Mouse (Mus musculus) erythroblast, adult 5-6 weeks (primary cell): ENCODE results near the gene Rpia. TPM values are rescaled to one million over a fixed set of nuclear protein-coding genes. Genes with fewer than 3 reads are reported as not detected.
"Not testable (repeated sequence)": the region's sequence is repeated elsewhere in the genome, so short reads cannot be mapped to it uniquely, and the experiment has no call there.

Experiments
- ATAC-seq: replicated peaks from 2 replicates; pipeline ENCODE4 v1.8.0; 2016; ENCODE audit warnings: moderate number of reproducible peaks, mild to moderate bottlenecking, moderate TSS enrichment, inconsistent platforms; ENCODE audit not compliant: poor library complexity, low FRiP score, severe bottlenecking
- total RNA-seq, 2 experiments: library from RNA; stranded (forward) in 1 of 2; stranded (reverse) in 1 of 2; fragments of 150-400 nt in 1 of 2; fragments of 200-764, 138-1000 nt in 1 of 2; gene quantifications; 2 replicates each; pipeline versions ENCODE4 v1.2.3 to v1.2.4; 2015 to 2017; ENCODE audit warnings: low replicate concordance in 2 of 2

Rpia gene
- total RNA-seq (2015; ENCODE audit: low replicate concordance) (31.1 and 33.4 TPM in 2 replicates), total RNA-seq (2017; ENCODE audit: low replicate concordance) (42.4 and 55.0 TPM in 2 replicates)

DNA sequence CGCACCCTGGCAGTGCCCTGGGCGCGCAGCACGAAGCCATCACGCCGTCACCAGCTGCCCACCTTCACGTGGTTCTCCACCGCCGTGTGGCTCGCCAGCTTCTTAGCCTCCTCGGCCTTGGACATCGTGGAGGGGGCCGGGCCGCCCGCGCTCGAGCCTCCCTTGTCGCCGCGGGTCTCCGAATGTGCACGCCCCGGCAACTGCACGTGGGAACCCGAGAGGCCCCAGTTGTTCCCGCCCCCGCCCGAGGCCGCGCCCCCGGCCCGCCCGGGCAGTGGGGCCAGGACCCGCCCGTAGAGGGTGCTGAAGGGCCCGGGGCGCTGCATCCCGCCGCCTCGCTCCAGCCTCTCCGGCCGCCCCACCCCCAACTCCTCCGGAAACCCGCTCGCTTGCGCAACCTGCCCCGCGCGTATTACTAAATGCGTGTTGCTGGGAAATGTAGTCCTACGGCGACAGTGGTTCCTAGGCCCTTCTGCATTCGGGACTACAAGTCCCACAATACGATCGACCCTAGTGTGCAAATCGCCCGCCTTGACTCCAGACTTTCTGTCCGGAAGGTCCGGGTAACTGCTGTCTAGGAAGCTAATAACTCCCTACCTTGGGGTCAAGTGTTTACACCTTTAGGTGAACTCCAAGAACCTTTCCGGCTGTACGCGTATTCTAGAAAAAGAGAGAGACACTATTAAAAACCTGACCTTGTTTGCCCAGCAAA lies at the start of gene Rpia:
Gene Rpia (minus strand): TSS at position 409 of the 712 bp plus-strand sequence.
- peak; percentile 87 for ATAC-seq

DNA sequence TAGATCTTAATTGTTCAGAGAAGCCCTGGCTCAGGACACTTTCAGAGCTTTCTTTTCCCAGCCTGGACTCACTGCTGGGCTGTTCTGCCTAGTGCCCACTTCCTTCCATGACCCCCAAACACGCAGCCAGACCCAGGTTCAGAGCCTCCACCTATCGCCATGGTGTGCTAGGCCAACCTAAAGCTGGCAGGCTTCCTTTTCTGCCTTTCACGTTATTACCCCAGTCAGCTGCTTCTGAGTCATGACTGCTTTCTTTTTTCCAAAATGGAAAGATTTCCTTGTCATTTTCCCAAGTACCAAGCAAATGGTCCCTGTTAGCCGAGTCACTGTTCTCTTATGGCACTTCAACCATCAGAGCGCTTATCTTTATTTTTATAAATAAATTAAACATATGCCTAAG lies 48.2 kb upstream of the Rpia start:
- no peak for ATAC-seq

DNA sequence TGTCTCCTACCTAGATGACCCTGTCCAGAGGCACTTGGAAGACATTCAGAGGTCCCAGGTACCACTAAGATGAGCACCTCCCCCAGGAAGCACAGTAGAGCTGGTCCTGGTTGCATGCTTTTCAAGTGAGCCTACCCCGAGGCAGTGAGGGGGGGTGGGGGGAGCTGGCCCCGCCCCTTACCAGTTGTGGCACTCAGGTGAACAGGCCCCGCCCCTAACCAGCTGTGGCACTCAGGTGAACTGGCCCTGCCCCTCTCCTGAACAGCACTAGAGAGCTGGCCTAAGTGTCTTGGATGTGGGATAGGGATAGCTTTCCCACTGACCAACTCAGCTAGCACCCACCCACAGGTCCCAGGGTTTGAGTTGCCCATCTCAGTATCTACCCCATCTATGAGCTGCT lies 46.5 kb upstream of the Rpia start:
- no peak for ATAC-seq

DNA sequence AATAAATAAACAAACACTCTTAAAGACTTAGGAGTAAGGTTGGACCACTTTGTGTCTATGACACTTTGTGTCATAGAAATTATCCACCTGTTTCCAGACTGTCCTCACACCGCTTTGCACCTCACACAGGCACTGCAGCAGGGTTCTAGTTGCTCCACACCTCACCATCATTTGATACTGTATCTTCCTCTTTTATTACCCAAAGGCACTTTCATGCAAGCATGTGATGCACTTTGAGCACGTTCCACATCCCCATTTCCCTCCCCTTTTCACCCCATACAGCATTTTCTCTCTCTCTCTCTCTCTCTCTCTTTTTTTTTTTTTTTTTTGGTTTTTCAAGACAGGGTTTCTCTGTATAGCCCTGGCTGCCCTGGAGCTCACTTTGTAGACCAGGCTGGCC lies 45.3 kb upstream of the Rpia start:
- ATAC-seq, result no peak

DNA sequence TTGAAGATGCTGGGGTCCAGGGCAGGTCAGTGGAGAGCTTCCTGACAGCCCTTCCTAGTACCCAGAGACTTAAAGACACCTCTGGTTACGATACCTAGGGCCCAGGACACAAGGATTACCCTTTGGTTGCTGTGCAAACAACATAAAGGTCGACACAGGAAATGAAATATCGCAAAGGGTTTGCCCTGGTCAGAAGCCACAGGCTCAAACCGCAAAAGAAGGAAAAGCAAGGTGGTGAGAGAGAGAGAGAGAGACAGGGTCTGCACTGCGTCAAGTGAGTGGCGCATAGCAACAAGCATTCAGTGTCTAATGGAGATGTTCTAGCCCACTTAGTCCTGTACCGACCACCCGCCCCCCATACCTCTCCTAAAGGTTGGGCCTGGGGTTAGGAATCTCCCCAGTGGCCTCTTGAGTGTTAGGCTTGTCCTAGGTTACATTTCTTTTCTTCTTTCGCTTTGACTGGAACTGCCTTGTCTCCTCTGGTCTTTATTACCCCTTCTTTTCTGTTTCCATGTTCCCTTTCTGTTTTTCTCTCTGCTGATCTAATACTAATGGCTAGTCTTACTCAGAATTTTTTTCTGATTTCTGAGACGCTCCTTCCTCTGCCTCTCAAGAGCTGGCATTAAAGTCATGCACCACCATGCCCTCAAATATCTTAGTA lies 39.3 kb upstream of the Rpia start:
- no peak for ATAC-seq

DNA sequence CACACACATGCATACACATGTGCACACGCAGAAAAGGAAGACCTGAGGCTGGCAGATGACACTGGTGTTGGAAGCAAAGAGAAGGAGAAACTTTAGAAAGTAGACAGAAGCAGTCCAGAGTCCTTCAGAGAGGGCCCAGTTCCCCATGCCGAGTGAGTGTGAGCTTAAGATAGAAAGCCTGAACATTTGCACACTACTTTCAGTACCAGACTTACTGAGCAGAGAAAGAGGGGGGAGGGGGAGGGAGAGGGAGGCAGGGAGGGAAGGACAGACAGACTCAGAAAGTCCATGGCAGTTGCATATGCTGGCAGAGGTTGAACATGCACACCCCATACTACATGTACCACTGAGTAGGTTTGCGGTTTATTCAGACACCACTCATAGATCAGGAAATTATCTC lies 38.5 kb upstream of the Rpia start:
- no peak for ATAC-seq

DNA sequence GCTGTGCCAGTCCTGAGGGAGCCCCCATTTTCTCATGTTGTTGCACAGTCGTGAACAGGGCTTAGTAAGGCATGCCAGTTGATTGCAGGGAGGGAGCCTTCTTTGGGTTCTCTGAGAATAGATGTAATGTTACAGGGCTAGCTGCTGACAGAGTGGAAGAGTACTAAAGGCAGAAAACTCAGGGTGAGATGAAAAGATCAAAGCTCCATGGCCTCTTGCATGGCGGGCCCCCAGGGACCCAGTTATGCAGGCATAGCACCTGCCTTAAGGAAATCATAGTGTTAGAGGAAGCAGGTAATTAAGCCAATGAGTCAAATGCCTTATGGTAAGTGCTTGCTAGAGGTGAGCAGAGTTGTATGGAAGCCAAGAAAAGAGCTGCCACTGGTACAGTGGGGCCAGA lies 37.4 kb upstream of the Rpia start:
- no peak for ATAC-seq

DNA sequence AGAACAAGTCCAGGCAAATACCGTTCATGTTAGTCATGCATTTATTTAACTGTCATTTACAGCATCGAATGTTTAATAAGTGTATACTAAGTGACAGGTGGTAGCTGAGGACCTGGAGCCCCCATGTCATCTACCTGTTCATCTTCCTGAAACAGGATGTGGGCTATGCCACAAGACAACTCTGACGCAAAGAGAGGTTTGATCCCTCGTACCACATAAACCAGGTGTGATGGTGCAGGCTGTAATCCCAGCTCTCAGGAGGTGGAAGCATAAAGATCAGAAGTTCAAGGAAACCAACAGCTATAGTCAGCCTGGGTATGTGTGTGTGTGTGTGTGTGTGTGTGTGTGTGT lies 32.9 kb upstream of the Rpia start:
- ATAC-seq, result no peak

DNA sequence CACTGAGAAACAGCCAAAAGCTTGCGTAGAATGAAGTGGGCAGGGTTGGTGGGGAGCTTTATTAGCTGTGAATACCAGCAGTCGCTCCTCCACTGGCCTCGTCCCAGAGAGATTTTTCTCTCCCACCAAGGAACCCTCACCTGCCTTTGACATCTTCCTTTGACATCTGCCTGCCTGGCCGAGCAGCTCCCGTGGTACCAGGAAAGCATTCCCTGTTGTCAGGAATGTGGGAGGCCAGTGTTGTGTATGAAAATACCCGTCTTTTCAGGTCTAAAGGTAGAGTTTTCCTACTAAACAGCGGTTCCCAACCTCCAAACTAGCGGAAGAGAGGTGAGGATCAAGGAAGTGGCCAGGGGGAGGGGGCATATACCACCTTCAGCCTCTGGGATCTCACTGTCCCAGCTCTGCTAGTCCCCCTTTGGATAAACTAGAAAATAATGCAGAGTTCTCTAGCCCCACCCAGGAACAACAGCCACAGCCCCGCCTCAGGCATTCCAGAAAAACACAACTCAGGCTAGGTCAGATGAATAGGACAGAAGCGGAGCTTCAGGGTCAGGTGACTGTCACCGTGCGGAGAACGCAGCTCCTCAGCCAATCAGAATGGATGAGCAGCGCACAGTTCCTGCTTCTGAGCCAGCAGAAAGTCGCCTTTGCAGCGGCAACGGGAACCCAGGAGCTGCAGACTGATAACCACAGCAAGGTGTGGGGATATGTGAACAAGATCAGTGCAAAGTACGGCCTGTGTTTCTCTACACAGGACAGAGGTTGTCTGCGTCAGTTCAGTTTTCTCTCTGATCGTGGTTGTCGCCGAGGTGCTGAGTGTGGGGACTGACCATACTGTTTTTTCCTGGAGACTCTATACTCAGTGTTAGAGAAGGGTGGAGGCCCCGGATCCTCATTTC lies 32.3 kb upstream of the Rpia start:
- peak; percentile 98 for ATAC-seq

DNA sequence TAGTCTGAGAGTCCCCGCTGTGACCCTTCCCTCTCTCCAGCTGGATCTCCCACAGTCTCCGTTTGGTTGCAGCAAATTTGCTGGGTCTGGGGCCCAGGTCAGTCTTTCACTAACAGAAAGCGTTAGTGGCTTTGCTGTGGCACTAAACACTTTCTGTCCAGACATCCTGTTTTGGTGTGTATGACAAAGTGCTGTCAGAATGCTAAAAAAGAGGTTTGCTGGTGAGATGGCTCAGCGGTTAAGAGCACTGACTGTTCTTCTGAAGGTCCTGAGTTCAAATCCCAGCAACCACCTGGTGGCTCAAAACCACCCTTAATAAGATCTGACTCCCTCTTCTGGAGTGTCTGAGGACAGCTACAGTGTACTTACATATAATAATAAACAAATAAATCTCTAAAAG lies 31.2 kb upstream of the Rpia start:
- ATAC-seq, result not testable (repeated sequence)

DNA sequence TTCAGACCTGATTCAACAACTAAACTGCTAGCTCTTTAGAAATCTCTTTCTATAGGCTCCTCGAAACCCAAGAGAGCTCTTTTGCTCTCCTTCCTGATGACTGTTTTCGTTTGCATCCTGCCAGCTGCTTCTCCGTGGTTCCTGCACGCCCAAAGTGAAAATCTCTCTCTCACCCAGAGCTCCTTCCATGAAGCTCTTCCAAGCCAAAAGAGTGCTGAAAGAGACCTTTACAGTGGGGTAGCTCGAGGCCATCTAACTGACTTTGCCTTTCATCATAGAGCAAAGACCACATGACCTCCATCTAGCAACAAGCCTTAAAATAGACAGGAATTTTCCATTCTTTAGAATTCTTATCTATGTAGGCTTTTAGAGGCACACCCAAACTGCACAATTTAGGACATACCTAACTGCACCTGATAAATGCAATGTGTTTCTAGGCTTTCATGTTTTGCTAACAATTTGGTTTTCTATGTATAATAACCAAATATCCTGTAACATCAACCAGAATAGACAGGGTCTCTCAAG lies 30.4 kb upstream of the Rpia start:
- no peak for ATAC-seq

DNA sequence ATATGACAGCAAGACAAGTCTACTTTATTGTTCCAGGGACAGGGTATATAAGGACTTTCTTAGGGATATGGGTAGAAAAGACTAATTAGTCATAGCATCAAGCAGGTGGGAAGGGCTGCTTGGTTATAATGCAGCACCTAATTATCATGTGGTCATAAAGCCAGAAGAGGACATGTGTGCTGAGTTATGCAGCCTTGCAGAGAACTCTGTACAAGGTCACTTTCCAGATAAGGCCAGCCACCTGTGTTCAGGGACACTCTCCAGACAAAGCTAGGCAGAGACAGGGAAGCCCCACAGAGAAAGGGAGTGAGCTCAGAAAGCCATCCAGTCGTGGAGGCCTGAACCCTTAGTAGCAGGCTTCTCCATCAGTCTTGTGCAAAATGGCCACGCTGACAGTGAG lies 29.5 kb upstream of the Rpia start:
- ATAC-seq, result no peak

DNA sequence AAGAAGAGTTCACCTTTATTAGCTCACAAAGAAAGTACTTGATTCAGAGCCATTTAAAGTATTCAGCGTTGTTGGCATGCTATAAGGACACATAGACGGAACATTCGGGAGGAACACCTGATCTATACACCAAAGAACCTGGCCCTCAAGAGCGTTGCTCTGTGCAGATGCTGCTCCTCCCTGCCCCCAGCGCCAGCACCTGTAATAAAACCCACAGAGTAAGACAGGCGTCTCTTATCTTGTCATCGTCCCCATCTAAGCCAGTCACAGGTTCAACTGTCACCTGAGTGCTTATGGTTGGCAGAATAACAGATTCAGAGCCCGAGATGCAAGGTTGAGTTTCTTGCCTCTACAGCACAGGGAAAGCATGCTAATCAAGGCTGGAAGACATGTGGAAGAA lies 23.4 kb upstream of the Rpia start:
- no peak for ATAC-seq

DNA sequence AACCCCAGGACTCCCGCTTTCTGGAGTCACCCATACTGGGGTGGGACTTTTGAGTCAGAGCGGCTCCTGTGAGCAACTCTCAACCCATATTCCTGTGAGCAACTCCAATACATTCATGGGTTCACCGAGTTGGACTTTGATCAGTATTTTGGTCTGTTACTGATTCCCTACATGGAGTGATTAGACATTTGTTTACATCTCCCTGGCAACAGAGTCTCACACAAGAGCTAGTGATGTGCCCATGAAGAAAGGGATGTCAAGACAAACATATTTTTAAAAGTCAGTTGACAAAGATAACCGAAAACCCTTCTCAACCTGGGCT lies 22.6 kb upstream of the Rpia start:
- ATAC-seq, result no peak

DNA sequence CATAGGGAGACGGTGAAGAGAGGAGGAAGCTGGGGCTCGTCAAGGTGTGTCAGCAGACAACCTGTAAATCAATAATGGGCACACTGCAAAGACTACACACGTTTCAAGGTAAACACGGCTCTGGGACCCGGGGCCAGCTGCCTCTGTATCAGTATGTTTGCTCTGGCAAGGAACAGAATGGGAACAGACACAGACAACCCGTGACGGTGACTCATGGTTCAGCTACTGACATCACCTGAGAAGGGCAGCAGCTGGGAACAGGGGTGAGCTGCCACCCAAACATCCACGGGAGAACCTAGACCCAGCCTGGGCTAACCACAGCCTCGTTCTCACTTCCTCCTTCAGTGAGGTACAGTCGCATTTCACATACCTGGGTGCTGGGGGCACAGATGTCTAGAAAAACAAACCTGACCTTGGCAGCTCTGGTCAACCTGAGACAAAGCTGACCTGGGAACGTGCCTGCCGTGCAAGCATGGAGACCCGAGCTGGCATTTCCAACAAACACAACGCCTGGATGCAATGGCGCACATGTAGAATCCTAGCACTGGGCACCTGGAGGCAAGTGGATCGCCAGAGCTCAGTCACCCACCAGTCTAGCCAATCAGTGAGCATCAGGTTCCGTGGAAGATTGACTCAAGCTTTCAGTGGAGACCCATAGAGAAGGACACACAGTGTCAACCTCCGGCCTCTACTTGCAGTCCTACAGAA lies 22.0 kb upstream of the Rpia start:
- ATAC-seq, result no peak

DNA sequence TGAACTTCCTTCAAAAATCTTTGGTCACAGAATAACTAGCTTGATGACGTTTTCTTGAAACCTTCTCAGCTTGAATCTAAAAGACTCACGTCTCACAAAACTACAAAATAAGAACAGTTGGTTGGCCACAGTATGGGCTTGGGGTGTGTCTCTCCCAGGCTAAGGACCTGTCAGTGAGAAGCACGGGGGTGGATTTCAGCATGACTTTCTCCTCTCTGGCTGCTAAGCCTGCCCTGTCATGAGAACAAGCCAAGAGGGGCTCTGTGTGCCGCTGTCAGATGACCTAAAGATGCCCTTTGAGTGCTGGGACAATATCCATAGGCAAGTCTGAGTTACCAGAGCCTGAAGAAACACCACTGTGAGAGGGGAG lies 20.5 kb upstream of the Rpia start:
- ATAC-seq, result no peak

DNA sequence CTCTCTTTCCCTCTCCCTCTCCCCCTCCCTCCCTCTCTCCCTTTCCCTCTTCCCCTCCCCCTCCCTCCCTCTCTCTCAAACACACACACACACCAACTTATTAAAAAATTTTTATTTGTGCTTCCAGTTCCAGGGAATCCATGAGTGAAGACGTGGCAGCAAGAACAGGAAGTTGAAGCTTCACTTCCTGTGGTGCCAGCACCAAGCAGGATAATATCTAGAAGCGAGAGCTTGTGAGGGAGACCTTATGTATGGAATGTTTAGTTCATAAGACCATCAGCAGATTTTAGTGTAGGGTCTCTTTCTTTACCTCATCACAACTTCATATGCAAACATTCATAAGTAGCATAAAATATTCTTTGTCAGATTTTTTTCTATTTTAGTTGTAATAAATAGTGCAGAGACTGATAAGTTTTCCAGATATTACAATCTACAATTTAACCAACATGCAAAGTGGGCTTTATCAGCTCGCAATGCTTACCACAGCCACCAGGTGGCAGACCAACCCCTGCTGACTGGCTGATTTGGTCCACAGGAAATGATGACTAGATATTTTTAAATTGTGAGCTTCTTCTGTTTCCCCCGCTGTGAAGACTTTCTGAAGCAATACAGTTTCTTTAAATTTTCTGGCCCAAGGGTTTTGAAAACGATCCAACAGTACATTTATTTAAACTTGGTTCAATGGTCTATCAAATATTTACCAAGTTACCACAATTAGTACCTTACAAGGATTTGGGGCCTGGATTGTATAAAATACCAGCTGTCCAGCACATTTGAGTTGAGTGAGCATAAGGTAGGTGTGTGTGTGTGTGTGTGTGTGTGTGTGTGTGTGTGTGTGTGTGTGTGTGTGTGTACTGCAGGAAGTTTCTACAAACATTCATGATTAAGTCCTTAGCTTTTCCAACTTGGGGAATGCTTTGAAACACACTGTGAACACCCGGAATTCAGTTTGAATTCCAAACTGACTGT lies 19.8 kb upstream of the Rpia start:
- peak; percentile 82 for ATAC-seq

DNA sequence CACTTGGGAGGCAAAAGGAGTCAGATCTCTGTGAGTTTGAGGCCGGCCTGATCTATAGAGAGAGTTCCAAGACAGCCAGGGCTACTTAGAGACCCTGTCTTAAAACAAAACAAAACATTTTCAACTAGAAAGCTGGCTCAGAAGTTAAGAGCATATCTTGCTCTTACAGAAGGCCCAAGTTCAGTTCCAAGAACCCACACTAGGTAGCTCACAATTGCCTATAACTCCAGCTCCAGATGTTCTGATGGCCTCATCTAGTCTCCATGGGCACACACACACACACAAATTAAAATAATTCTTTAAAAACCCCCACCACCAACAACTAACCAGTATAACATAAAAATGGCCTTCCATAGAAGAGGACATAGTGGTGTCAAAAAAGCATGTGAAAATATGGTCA lies 18.5 kb upstream of the Rpia start:
- no peak for ATAC-seq

DNA sequence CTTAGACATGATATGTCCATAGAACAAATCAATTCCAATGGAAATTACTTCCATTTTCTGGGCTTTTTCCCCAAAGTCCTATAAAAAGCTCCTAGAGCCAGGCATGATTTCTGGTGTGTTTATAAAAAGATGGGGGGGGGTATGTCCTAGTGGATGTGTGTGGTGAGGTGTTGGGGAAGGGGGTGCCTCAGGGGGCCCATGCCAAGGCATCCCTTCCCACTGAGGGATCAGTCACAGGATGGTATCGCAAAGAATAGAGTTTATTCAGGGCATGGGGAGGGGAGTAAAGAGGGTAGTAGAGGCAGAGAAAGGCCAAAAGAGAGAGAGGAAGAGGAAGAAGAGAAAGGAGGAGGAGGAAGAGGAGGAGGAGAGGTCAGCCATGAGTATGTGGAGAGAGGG lies 14.5 kb upstream of the Rpia start:
- ATAC-seq, result no peak
